In the genomic region with DNA sequence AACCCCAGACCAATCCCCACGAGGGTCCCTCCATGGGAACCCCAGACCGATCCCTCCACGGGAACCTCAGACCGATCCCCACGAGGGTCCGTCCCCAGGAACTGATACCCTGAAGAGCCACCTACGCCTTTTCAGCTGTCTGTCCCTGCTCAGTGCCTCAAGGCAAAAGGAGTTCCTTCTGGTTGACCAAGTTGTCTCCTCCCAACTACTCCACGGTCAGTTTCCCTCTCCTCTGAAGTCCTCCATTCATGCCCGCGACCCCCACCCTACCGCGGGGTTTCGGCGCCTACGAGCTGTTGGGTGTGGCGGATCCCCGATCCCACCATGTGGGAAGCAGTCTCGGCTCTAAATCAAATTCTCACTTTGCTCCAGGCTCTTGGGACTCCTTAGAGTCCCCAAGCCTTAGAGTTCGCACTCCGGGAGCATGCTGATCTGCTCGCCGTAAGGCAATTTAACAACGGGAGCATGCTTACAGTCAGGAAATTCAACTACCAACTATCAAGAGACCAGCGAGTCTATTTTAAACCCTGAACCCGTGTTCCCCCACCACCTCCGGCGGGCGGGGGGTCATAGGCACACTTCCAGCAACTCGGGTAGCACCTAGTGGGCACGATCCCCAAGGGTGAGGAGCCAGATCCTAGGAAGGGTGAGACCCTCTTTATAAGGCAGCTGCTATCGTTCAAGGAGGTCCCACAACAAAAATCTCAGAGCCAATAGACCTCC, we compare ENCODE assay signal across 8 mouse cellular contexts. TPM values are rescaled to one million over a fixed set of nuclear protein-coding genes. Genes with fewer than 3 reads are reported as not detected.
DNase-seq lines count a peak whose midpoint lies in the region; ATAC-seq and TF ChIP-seq lines count a peak whose summit lies in the region.

No protein-coding gene starts in this region.

- no peaks in the 10 kb centered on the region for H3K27me3 ChIP-seq in kidney, postnatal 0 days (ENCODE audit: insufficient read depth, low read length)
- H3K27me3 ChIP-seq in forebrain, embryonic 16.5 days (replicated peaks; ENCODE audit: control insufficient read depth, insufficient read depth, low read length), result no peaks in the 10 kb centered on the region; the same call in 1 of the 2 replicates
- 0 out of 2 replicates have a peak, but pooled peaks cover 2% of the 10 kb centered on the region for H3K27me3 ChIP-seq in intestine, postnatal 0 days (replicated peaks; ENCODE audit: control insufficient read depth, insufficient read depth, low read length)
- no peaks in the 10 kb centered on the region for H3K27me3 ChIP-seq in neural tube, embryonic 15.5 days (replicated peaks)

- peak; percentile 37 for DNase-seq in kidney, postnatal 0 days (ENCODE audit: low spot score)
- no peak for DNase-seq in kidney, adult 9 months
- DNase-seq in ovary, postnatal 10 days (ENCODE audit: low spot score), result no peak
- DNase-seq in adrenal gland, adult 18-20 months (ENCODE audit: low spot score in 2 of 2), result no peak
- no peak for DNase-seq in lung, postnatal 14 days

- WGBS in kidney, postnatal 0 days, result 46% methylated on average over 31 of the region's 31 CpGs
- 45% methylated on average over 31 of the region's 31 CpGs for WGBS in forebrain, embryonic 16.5 days
- 45% methylated on average over 31 of the region's 31 CpGs for WGBS in intestine, postnatal 0 days
- WGBS in neural tube, embryonic 15.5 days, result 52% methylated on average over 31 of the region's 31 CpGs

- no peaks in the 10 kb centered on the region for H3K36me3 ChIP-seq in kidney, postnatal 0 days (ENCODE audit: insufficient read depth, low read length)
- no peaks in the 10 kb centered on the region for H3K36me3 ChIP-seq in forebrain, embryonic 16.5 days (ENCODE audit: control insufficient read depth, insufficient read depth)
- no peaks in the 10 kb centered on the region for H3K36me3 ChIP-seq in intestine, postnatal 0 days (ENCODE audit: control insufficient read depth, insufficient read depth)
- H3K36me3 ChIP-seq in neural tube, embryonic 15.5 days, result no peaks in the 10 kb centered on the region

- H3K9me3 ChIP-seq in kidney, postnatal 0 days (replicated peaks; ENCODE audit: low read length), result no peaks in the 10 kb centered on the region; the same call in 1 of the 2 replicates
- peaks cover 3% of the 10 kb centered on the region; the same call in 1 of the 2 replicates for H3K9me3 ChIP-seq in forebrain, embryonic 16.5 days (ENCODE audit: control insufficient read depth, low read length)
- H3K9me3 ChIP-seq in intestine, postnatal 0 days (ENCODE audit: control insufficient read depth), result peaks cover 5% of the 10 kb centered on the region; the same call in 1 of the 2 replicates
- no peaks in the 10 kb centered on the region for H3K9me3 ChIP-seq in neural tube, embryonic 15.5 days (replicated peaks)

- no peaks in the 10 kb centered on the region for H3K4me1 ChIP-seq in kidney, postnatal 0 days (replicated peaks; ENCODE audit: insufficient read depth, low read length)
- H3K4me1 ChIP-seq in forebrain, embryonic 16.5 days (replicated peaks; ENCODE audit: control insufficient read depth, insufficient read depth, low read length), result 0 out of 2 replicates have a peak, but pooled peaks cover 9% of the 10 kb centered on the region
- no peaks in the 10 kb centered on the region for H3K4me1 ChIP-seq in intestine, postnatal 0 days (replicated peaks; ENCODE audit: control insufficient read depth, insufficient read depth, low read length)
- peaks cover 12% of the 10 kb centered on the region for H3K4me1 ChIP-seq in neural tube, embryonic 15.5 days

- TF ChIP-seq CTCF in kidney, postnatal 0 days (IDR thresholded peaks at IDR 0.05; ENCODE audit: low read depth), result no peak
- no peak for TF ChIP-seq CTCF in intestine, postnatal 0 days (IDR thresholded peaks at IDR 0.05; ENCODE audit: low read depth)

- H3K27ac ChIP-seq in kidney, postnatal 0 days, result peak overlapping the region; percentile 42; the same call in 1 of the 2 replicates
- H3K27ac ChIP-seq in forebrain, embryonic 16.5 days (ENCODE audit: low read length), result no peak overlapping the region
- H3K27ac ChIP-seq in intestine, postnatal 0 days (ENCODE audit: low read depth, low read length), result peak overlapping the region; percentile 11; the same call in 1 of the 2 replicates
- H3K27ac ChIP-seq in neural tube, embryonic 15.5 days (replicated peaks), result no peak overlapping the region

- H3K9ac ChIP-seq in kidney, postnatal 0 days (ENCODE audit: low read depth, low read length), result peak overlapping the region; percentile 55
- 0 out of 2 replicates have a peak overlapping the region, but pooled peaks have one; percentile 11 for H3K9ac ChIP-seq in forebrain, embryonic 16.5 days (replicated peaks; ENCODE audit: low read depth, low read length)
- peak overlapping the region; percentile 18; the same call in 1 of the 2 replicates for H3K9ac ChIP-seq in intestine, postnatal 0 days (ENCODE audit: low read depth, low read length)
- H3K9ac ChIP-seq in neural tube, embryonic 15.5 days (replicated peaks), result peak overlapping the region; percentile 26; the same call in 1 of the 2 replicates

- peak overlapping the region; percentile 75 for H3K4me2 ChIP-seq in kidney, postnatal 0 days (ENCODE audit: low read length)
- peak overlapping the region; percentile 51 for H3K4me2 ChIP-seq in forebrain, embryonic 16.5 days (ENCODE audit: low read length)
- H3K4me2 ChIP-seq in intestine, postnatal 0 days (replicated peaks; ENCODE audit: low read depth), result peak overlapping the region; percentile 63
- peak overlapping the region; percentile 59 for H3K4me2 ChIP-seq in neural tube, embryonic 15.5 days

- ATAC-seq in kidney, postnatal 0 days (replicated peaks; ENCODE audit: low FRiP score, low read depth), result no peak; the same call in 1 of the 2 replicates
- no peak for ATAC-seq in forebrain, embryonic 16.5 days
- ATAC-seq in intestine, postnatal 0 days, result no peak
- no peak for ATAC-seq in neural tube, embryonic 15.5 days (ENCODE audit: low FRiP score)

- H3K4me3 ChIP-seq in kidney, postnatal 0 days (replicated peaks; ENCODE audit: low read depth, low read length), result peak overlapping the region; percentile 39
- peak overlapping the region; percentile 28 for H3K4me3 ChIP-seq in forebrain, embryonic 16.5 days (replicated peaks; ENCODE audit: low read length)
- peak overlapping the region; percentile 41 for H3K4me3 ChIP-seq in intestine, postnatal 0 days (ENCODE audit: low read depth, low read length)
- H3K4me3 ChIP-seq in neural tube, embryonic 15.5 days (replicated peaks), result peak overlapping the region; percentile 34

RNA-seq across cellular contexts. Expression of a gene that starts 0.8 kb away (rescaled TPM):
- 38.4 and 41.3 TPM in 2 replicates for polyA plus RNA-seq in kidney, postnatal 0 days (2015; fragmentation: Nextera tagmentation; extraction: Ambion mirVana)
- polyA plus RNA-seq in forebrain, embryonic 16.5 days (2015; fragmentation: Nextera tagmentation; extraction: Ambion mirVana), result 3.7 and 5.0 TPM in 2 replicates
- polyA plus RNA-seq in intestine, postnatal 0 days (2015; fragmentation: Nextera tagmentation; extraction: Ambion mirVana), result 8.8 and 11.4 TPM in 2 replicates
- polyA plus RNA-seq in neural tube, embryonic 15.5 days (2015; fragmentation: Nextera tagmentation; extraction: Ambion mirVana), result 5.0 and 11.7 TPM in 2 replicates
- total RNA-seq in adrenal gland, adult 18-20 months (2021), result 1 to 10 TPM; 2.5 to 3.9 TPM

Comparison
In these comparisons a context has a peak if more than half of its experiments do, and no peak if none do; other contexts are left out.
1. H3K27ac ChIP-seq: peak in kidney, postnatal 0 days (single experiment) and intestine, postnatal 0 days (single experiment); none in forebrain, embryonic 16.5 days (single experiment) and neural tube, embryonic 15.5 days (single experiment).
2. Peak in every context shown above with its lines, with median percentiles within 50 percentile points of each other: H3K4me2 ChIP-seq, H3K4me3 ChIP-seq and H3K9ac ChIP-seq.